Mouse (Mus musculus) gastrocnemius, adult 2 months (tissue): ENCODE data around the gene Cnot2. TPM values are rescaled to one million over a fixed set of nuclear protein-coding genes. Genes with fewer than 3 reads are reported as not detected.
A peak's percentile ranks its signal among the peaks of the same experiment; 100 is the strongest.
"Not testable (repeated sequence)": the region's sequence is repeated elsewhere in the genome, so short reads cannot be mapped to it uniquely, and the experiment has no call there.

Experiments
- DNase-seq: peaks from one replicate; pipeline ENCODE4 v3.0.0; 2022
- H3K27ac ChIP-seq: fragments of 200-600 bp; 2 replicates; pipeline ENCODE4 v1.8.1; 2022; ENCODE audit warnings: mild to moderate bottlenecking
- H3K4me3 ChIP-seq: fragments of 200-600 bp; 2 replicates; pipeline ENCODE4 v1.8.1; 2022; ENCODE audit warnings: mild to moderate bottlenecking, moderate library complexity
- CTCF ChIP-seq: fragments of 200-600 bp; IDR thresholded peaks from 2 replicates; pipeline ENCODE4 v1.8.1; 2022; ENCODE audit warnings: antibody characterized with exemption, mild to moderate bottlenecking, moderate library complexity
- intact Hi-C: fragments of 180-260 bp; cut with DNase I; formaldehyde crosslinking; loops from one replicate; pipeline ENCODE4 v1.15.1; 2025
- long read RNA-seq, 2 experiments: library from polyadenylated mRNA; stranded (forward); transcript quantifications; one replicate each; pipeline ENCODE4 v2.0.0; 2021
- total RNA-seq, 2 experiments: library from RNA; stranded (reverse); gene quantifications; 2 replicates each; pipeline ENCODE4 v1.2.3; 2021

The Cnot2 gene
- 10 to 100 TPM; 36.7 to 40.0 TPM for total RNA-seq
- long read RNA-seq, experiment 1, transcript Cnot2-203 (16 exons, 2,800 nt) = major isoform, 24 of 67 reads
- long read RNA-seq, experiment 1, partial matches to known transcripts = 1 of 67 reads
- long read RNA-seq, experiment 1, other reads (novel, unspliced or antisense) = 38 of 67 reads
- long read RNA-seq, experiment 2, transcript Cnot2-203 (16 exons, 2,800 nt) = major isoform, 16 of 50 reads
- long read RNA-seq, experiment 2, partial matches to known transcripts = 0 of 50 reads
- long read RNA-seq, experiment 2, other reads (novel, unspliced or antisense) = 28 of 50 reads

GRCm38 (mm10) chr10:116581369-116581718, at the start of gene Cnot2:
Gene Cnot2, minus strand, starts transcription at chr10:116581511.
- peak; percentile 96 for DNase-seq
- intact Hi-C loops = loop anchor here (5.0 to 10.0 kb wide), 3 partner anchors 49 to 263 kb away; no protein-coding TSS in a partner anchor
- no peak for TF ChIP-seq CTCF

GRCm38 (mm10) chr10:116628926-116629325, 47.6 kb upstream of the Cnot2 start:
- intact Hi-C loops = no loop called here
- Histone ChIP-seq H3K27ac (no peak overlapping the region), H3K4me3 (no peak overlapping the region)
- no peak for TF ChIP-seq CTCF
- no peak for DNase-seq

More at GRCm38 (mm10) chr10:116581369-116581718, at the start of gene Cnot2:
- peak within 1 kb of the TSS; percentile 98 for H3K27ac ChIP-seq
- peak within 1 kb of the TSS; percentile 97 for H3K4me3 ChIP-seq

GRCm38 (mm10) chr10:116626009-116626408, 44.7 kb upstream of the Cnot2 start:
- intact Hi-C loops = no loop called here
- H3K4me3 ChIP-seq = no peak overlapping the region

GRCm38 (mm10) chr10:116613250-116613649, 31.9 kb upstream of the Cnot2 start:
- H3K4me3 ChIP-seq, DNase-seq, intact Hi-C loops, H3K27ac ChIP-seq: not testable (repeated sequence)
- TF ChIP-seq CTCF = peak; percentile 16; the same call in 1 of the 2 replicates

More at GRCm38 (mm10) chr10:116626009-116626408, 44.7 kb upstream of the Cnot2 start:
- no peak for DNase-seq
- no peak overlapping the region for H3K27ac ChIP-seq
- TF ChIP-seq CTCF = no peak

- TF ChIP-seq CTCF = no peak
- intact Hi-C loops = no loop called here
These were observed 23.5 kb upstream of the Cnot2 start for GRCm38 (mm10) chr10:116604905-116605162.

GRCm38 (mm10) chr10:116604081-116604904, 23.0 kb upstream of the Cnot2 start:
- no peak for DNase-seq
- TF ChIP-seq CTCF = no peak
- Histone ChIP-seq H3K27ac (no peak overlapping the region), H3K4me3 (no peak overlapping the region)
- intact Hi-C loops = no loop called here

More at GRCm38 (mm10) chr10:116604905-116605162, 23.5 kb upstream of the Cnot2 start:
- DNase-seq = no peak
- Histone ChIP-seq H3K27ac (no peak overlapping the region), H3K4me3 (no peak overlapping the region)

GRCm38 (mm10) chr10:116599056-116599850, 17.9 kb upstream of the Cnot2 start:
- no peak for TF ChIP-seq CTCF
- no peak overlapping the region for H3K27ac ChIP-seq
- H3K4me3 ChIP-seq = no peak overlapping the region
- intact Hi-C loops = no loop called here
- no peak for DNase-seq

GRCm38 (mm10) chr10:116582738-116583137, 1.4 kb upstream of the Cnot2 start:
- Histone ChIP-seq H3K27ac (peak overlapping the region; percentile 98; the same call in 1 of the 2 replicates), H3K4me3 (peak overlapping the region; percentile 97)
- no peak for TF ChIP-seq CTCF
- intact Hi-C loops = loop anchor here (5.0 to 10.0 kb wide), 3 partner anchors 50 to 262 kb away; no protein-coding TSS in a partner anchor
- peak; percentile 19 for DNase-seq

GRCm38 (mm10) chr10:116581719-116582481, 589 bp upstream of the Cnot2 start:
- intact Hi-C loops = loop anchor here (5.0 to 10.0 kb wide), 3 partner anchors 50 to 263 kb away; no protein-coding TSS in a partner anchor
- peak overlapping the region; percentile 97 for H3K4me3 ChIP-seq
- H3K27ac ChIP-seq = peak overlapping the region; percentile 98
- no peak for TF ChIP-seq CTCF
- DNase-seq = peak; percentile 69

- TF ChIP-seq CTCF = no peak
- intact Hi-C loops = loop anchor here (5.0 to 10.0 kb wide), 3 partner anchors 48 to 264 kb away; no protein-coding TSS in a partner anchor
- DNase-seq = peak; percentile 72
- Histone ChIP-seq H3K27ac (peak overlapping the region; percentile 98), H3K4me3 (peak overlapping the region; percentile 97)
These were observed 536 bp downstream of the Cnot2 start for GRCm38 (mm10) chr10:116580591-116581358.

- intact Hi-C loops = no loop called here
- peak overlapping the region; percentile 97 for H3K4me3 ChIP-seq
- no peak for TF ChIP-seq CTCF
- no peak for DNase-seq
- H3K27ac ChIP-seq = no peak overlapping the region
These were observed 1.8 kb downstream of the Cnot2 start for GRCm38 (mm10) chr10:116579478-116579877.
